Mouse (Mus musculus): ENCODE measurements around the gene Rd3. TPM values are rescaled to one million over a fixed set of nuclear protein-coding genes. Genes with fewer than 3 reads are reported as not detected.

The Rd3 gene
- polyA plus RNA-seq, 1 experiment from 2014 or later: 4.4 TPM

DNA sequence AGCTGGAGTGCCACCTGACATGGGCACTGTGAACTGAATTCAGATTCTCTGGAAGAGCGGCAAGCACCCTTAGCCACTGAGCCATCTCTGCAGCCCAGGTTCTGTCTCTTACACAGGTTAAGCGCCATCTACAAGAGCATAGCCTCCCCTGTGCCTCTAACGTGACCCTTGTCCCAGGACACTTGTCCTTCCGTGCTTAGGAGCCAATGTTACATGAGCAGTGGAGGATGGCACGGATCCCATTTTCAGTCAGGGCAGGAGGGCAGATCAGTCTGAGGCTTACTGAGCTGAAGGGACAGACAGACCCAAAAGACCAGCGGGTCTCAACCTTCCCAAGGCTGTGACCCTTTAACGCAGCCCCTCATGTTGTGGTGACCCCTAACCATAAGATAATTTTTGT, 18.7 kb downstream of the Rd3 start:
- Histone ChIP-seq H3K4me2 (replicated peaks) (no peak overlapping the region), H3K27me3 (no peaks in the 10 kb centered on the region), H3K27ac (no peak overlapping the region), H3K9me3 (replicated peaks) (no peaks in the 10 kb centered on the region), H3K4me1 (no peaks in the 10 kb centered on the region), H3K4me3 (no peak overlapping the region), H3K36me3 (no peaks in the 10 kb centered on the region), H3K9ac (no peak overlapping the region)
- ATAC-seq (ENCODE audit: low FRiP score): no peak
- 90% methylated on average over 7 of the region's 7 CpGs for WGBS

DNA sequence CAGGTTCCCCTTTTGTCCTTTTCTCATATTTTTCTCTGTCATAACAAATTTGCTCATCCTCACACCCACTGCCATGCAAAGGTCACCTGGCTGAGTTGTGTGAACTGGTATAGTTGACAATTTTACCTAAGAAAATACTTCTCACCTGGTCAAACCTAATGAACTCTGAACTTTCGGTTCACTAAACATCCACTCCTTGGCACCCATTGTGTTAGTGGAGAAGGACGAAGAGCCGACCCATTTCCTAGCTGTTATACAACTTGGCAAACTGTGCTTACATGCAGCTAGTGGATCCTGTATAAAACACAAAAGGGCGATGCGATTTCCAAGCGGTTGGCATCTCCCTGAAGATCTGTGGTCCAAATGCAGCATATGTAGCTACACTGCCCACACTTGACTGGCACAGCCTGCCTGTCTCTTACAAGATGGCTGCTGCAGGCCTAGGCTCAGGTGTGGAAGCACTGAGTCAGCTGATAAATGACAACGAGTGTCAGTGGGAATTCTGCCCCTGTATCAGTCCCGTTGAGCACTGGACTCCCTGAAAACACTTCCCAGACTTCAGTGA, 19.5 kb downstream of the Rd3 start:
- Histone ChIP-seq H3K4me2 (replicated peaks) (no peak overlapping the region), H3K4me1 (no peaks in the 10 kb centered on the region), H3K27me3 (no peaks in the 10 kb centered on the region), H3K27ac (no peak overlapping the region), H3K4me3 (no peak overlapping the region), H3K9me3 (replicated peaks) (no peaks in the 10 kb centered on the region), H3K9ac (no peak overlapping the region), H3K36me3 (no peaks in the 10 kb centered on the region)
- WGBS: 94% methylated on average over 8 of the region's 8 CpGs
- ATAC-seq (ENCODE audit: low FRiP score): no peak

DNA sequence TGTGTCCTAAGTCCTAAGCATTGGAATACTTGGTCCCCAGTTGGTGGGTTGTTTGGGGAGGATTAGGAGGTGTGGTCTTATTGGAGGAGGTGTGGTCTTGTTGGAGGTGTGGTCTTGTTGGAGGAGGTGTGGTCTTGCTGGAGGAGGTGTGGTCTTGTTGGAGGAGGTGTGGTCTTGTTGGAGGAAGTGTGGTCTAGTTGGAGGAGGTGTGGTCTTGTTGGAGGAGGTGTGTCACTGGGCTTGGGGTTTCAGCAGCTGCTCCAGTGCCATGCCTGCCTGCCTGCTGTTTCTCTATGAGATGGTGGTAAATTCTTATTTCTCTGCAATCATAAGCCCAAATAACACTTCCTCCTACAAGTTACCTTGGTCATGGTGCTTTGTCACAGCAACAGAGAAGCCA, 21.9 kb downstream of the Rd3 start:
- no peaks in the 10 kb centered on the region for H3K9me3 ChIP-seq (replicated peaks)
- no peak overlapping the region for H3K27ac ChIP-seq
- H3K4me2 ChIP-seq (replicated peaks): no peak overlapping the region
- no peaks in the 10 kb centered on the region for H3K27me3 ChIP-seq
- no peaks in the 10 kb centered on the region for H3K4me1 ChIP-seq
- H3K9ac ChIP-seq: no peak overlapping the region
- ATAC-seq (ENCODE audit: low FRiP score): no peak
- no peak overlapping the region for H3K4me3 ChIP-seq
- H3K36me3 ChIP-seq: no peaks in the 10 kb centered on the region

Small RNA genes within 50 kb of the gene (microRNA-seq; reads per million reads assigned to microRNA genes)
- gene Mir3473c: not detected

Other genes starting within 250 kb of the Rd3 start
- 26.0 and 29.8 TPM in 2 replicates for gene Nek2, start 155.9 kb upstream of the Rd3 start, polyA plus RNA-seq (2016; fragmentation: Nextera tagmentation; extraction: Ambion mirVana)
- gene Slc30a1, start 70.6 kb upstream of the Rd3 start, polyA plus RNA-seq (2016; fragmentation: Nextera tagmentation; extraction: Ambion mirVana): 4.6 and 4.9 TPM in 2 replicates
- gene Traf5, start 115.2 kb downstream of the Rd3 start, polyA plus RNA-seq (2016; fragmentation: Nextera tagmentation; extraction: Ambion mirVana): 4.1 and 5.3 TPM in 2 replicates
- gene Rcor3, start 160.7 kb downstream of the Rd3 start, polyA plus RNA-seq (2016; fragmentation: Nextera tagmentation; extraction: Ambion mirVana): 28.3 and 32.6 TPM in 2 replicates
- 0.87 and 1.2 TPM in 2 replicates for gene Kcnh1, start 213.4 kb downstream of the Rd3 start, polyA plus RNA-seq (2016; fragmentation: Nextera tagmentation; extraction: Ambion mirVana)